Mouse (Mus musculus) megakaryocyte, embryonic 14.5 days (primary cell): Measurements from ENCODE around the gene Ncbp1. TPM values are rescaled to one million over a fixed set of nuclear protein-coding genes. Genes with fewer than 3 reads are reported as not detected.

Source experiments
- H3K27me3 ChIP-seq: replicated peaks from 2 replicates; pipeline ENCODE3; 2012; ENCODE audit warnings: inconsistent platforms
- H3K36me3 ChIP-seq: replicated peaks from 2 replicates; pipeline ENCODE3; 2012; ENCODE audit warnings: low read length, inconsistent platforms, mixed read lengths
- H3K4me1 ChIP-seq: 2 replicates; pipeline ENCODE4 v1.6.1; 2012; ENCODE audit warnings: inconsistent platforms
- H3K4me3 ChIP-seq: replicated peaks from 2 replicates; pipeline ENCODE3; 2012; ENCODE audit warnings: moderate library complexity, mild to moderate bottlenecking, inconsistent platforms
- H3K9me3 ChIP-seq: 2 replicates; pipeline ENCODE4 v1.6.1; 2012; ENCODE audit warnings: inconsistent platforms
- FLI1 ChIP-seq: IDR thresholded peaks from 2 replicates; pipeline ENCODE4 v1.6.1; 2012; ENCODE audit warnings: low read length, inconsistent platforms, mixed read lengths
- GATA1 ChIP-seq: IDR thresholded peaks from 3 replicates; pipeline ENCODE4 v1.6.1; 2012; ENCODE audit warnings: mixed read lengths, low read length, inconsistent platforms, borderline replicate concordance
- polyA plus RNA-seq: library from polyadenylated mRNA; stranded (reverse); fragments of >175 nt; gene quantifications from 2 replicates; pipeline ENCODE4 v1.2.3, GENCODE M21; 2012; ENCODE audit warnings: low replicate concordance; ENCODE audit not compliant: insufficient read depth

Ncbp1 gene
- 5.8 and 11.5 TPM in 2 replicates for polyA plus RNA-seq

DNA sequence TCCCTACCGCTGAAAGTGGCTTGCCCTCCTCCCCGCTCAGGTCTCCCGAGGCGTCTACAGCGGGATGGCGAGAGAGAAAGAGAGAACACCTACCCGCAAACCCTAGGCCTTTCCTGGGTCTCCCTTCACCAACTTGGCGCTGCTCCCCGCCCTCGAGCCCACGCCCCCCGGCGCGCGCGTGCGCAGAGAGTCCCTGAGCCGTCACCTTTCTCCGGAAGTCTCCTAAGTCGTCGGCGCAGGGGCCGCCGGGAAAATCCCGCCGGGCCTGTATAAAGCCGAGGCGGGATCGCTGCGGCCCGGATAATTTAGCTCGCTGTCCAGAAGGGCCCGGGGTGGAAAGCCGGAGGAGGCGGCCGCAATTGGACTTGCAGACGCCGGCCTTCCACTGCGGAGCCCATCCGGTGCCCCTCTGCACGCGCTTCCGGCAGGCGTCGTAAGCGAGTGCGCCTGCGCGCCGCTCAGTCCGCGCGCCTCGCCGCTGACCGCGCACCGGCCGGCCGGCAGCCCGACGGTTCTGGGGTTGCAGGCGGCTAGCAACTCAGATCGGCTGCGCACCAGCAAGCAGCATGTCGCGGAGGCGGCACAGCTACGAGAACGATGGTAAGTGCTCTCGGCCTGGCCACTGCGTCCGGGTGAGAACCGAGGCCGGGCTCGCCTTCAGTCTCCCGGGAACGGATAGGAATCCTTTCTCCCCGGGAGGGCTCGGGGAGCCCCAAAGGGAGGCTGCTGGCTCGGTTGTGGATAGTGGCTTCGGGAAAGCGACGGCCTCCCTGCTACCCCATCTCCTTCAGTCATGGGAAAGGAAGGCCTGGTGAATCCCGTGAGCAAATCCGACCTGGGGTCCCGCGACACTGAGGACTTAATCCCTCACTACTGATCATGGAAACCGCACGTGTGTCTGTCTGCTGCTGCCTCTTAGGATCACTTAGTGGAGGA is at the start of gene Ncbp1, which contains the start of gene Tstd2:
Gene Ncbp1 (plus strand): TSS at position 327 of the 936 bp plus-strand sequence.
Gene Tstd2 (minus strand): TSS at position 408 of the 936 bp plus-strand sequence.
- peaks cover 62% of the 10 kb centered on the region for H3K4me1 ChIP-seq
- no peak for TF ChIP-seq GATA1
- no peak for TF ChIP-seq FLI1
- no peaks in the 10 kb centered on the region for H3K9me3 ChIP-seq
- no peaks in the 10 kb centered on the region for H3K27me3 ChIP-seq
- H3K4me3 ChIP-seq: peak within 1 kb of the TSS; percentile 97
- H3K36me3 ChIP-seq: peaks cover 39% of the 10 kb centered on the region

DNA sequence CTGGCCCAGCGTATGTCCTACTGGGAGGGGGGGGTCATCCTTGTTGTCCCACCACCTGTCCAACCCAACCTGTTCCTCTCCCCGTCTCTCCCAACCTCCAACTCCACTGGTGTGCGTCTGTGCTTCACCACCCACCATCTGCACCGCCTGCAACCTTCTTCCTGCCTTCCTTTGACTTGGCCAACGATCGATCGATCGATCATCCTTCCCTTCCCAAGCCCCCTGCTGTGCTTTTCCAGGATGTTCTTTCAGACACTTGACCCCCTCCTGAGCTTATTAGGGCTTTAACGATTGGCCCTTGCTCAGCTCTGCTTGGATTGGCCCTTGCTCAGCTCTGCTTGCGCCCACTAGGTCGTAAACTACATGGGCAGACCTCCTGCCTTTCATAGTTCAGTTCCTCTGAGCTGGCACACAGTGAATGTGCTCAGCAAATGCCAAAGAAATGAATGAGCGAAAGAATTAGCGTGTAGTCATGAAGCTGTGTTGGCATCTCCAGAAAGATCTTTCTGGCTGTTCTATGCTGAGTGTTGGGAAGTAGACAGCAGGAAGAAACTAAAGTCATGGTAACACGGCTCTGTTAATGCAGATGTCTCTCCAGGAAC is 48.8 kb upstream of the Ncbp1 start:
- no peak overlapping the region for H3K4me3 ChIP-seq
- peaks cover 25% of the 10 kb centered on the region for H3K4me1 ChIP-seq
- no peak for TF ChIP-seq FLI1
- no peak for TF ChIP-seq GATA1
- no peaks in the 10 kb centered on the region for H3K27me3 ChIP-seq
- H3K36me3 ChIP-seq: peaks cover 51% of the 10 kb centered on the region
- H3K9me3 ChIP-seq: no peaks in the 10 kb centered on the region

DNA sequence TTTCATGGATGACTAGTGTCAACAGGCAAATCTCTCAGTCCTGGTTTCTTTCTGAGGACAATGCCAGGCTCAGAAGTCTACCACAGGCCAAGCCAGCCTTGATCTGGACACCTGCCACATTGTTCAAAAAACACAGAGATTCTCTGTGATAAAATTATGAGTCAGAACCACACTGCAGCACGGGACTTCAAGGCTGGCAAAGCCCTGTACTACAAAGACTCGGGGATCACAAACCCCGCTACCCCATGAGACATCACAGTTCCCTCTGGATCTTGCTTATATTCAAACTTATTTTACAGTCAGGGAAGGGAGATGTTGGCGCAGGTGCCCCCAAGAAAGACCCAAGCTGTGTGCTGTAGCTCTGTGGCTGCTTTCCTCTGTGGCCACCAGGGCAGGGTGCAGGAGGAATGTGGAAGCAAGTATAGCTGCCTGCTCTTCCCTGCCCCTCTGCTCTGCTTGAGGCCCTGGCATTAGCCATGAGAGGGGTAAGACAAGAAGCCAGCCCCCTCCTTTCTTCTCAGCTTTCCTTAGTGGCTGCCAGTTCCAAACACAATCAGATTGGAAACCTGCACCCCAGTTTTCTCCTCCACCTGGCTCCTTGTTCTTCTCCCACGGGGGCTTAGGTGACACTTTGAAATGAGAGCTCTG is 45.9 kb upstream of the Ncbp1 start:
- no peaks in the 10 kb centered on the region for H3K9me3 ChIP-seq
- peaks cover 59% of the 10 kb centered on the region for H3K36me3 ChIP-seq
- H3K4me1 ChIP-seq: peaks cover 26% of the 10 kb centered on the region
- H3K27me3 ChIP-seq: peaks cover 5% of the 10 kb centered on the region
- no peak overlapping the region for H3K4me3 ChIP-seq
- TF ChIP-seq GATA1: no peak
- no peak for TF ChIP-seq FLI1

DNA sequence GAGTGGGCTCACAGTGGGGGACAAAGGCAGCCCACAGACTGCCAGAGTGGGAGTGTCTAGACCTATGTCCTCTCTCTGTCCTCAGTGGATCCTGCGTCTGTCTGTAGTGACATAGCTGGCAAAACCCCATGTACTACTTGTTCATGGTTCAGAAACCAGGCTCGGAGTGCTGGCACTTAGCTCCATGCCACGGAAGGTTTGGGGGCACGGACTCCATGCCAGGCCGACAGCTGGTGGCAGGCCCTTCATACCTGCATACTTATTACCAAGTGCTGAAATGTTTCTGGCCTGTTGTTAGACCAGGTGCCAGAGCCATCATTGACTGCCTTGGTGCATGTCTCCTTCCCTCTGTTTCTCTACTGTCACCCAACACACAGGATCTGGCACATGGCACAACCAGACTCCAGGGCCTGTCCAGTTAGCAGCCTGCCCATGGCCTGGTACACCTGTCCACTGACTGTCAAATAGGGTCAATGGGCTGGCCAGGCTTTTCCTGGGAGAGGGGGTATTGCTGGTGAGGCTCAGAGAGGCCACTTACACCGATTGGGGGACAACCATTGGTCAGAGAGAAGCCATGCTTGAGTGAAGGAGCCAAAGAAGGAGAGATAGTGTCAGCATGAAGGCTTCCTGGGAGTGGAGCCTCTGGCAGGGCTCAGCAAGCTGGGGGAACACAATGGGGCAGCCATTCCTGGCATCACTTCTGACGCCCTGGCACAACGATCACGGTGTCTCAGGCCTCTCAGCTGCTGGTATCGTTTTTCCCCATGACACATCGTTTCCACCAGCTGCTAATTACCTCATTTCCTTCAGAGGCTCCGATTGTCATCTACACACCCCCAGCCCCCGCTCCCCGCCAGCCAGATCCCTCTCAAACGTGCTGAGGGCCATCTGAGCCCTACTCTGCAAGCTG is 43.2 kb upstream of the Ncbp1 start:
- Histone ChIP-seq H3K4me1 (peaks cover 25% of the 10 kb centered on the region), H3K9me3 (no peaks in the 10 kb centered on the region), H3K36me3 (peaks cover 68% of the 10 kb centered on the region), H3K4me3 (peak overlapping the region; percentile 14), H3K27me3 (peaks cover 8% of the 10 kb centered on the region)
- TF ChIP-seq GATA1 (no peak), FLI1 (no peak)

DNA sequence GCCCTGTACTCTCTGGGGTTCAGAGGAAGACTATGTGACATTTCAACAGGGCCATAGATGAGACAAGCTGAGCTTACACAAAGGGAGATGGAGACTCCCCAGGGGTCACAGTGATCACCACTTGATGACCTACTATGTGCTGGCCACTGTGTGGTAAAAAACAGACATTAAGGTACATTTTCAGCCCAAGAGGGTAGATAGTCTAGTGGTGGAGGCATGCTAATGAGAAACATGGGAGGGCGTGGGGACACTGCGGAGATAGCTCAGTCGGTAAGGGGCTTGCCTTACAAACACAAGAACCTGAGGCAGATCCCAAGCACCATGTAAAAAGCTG is 42.6 kb upstream of the Ncbp1 start:
- H3K4me1 ChIP-seq: peaks cover 25% of the 10 kb centered on the region
- TF ChIP-seq GATA1: no peak
- H3K4me3 ChIP-seq: no peak overlapping the region
- no peaks in the 10 kb centered on the region for H3K9me3 ChIP-seq
- H3K27me3 ChIP-seq: peaks cover 8% of the 10 kb centered on the region
- peaks cover 72% of the 10 kb centered on the region for H3K36me3 ChIP-seq

DNA sequence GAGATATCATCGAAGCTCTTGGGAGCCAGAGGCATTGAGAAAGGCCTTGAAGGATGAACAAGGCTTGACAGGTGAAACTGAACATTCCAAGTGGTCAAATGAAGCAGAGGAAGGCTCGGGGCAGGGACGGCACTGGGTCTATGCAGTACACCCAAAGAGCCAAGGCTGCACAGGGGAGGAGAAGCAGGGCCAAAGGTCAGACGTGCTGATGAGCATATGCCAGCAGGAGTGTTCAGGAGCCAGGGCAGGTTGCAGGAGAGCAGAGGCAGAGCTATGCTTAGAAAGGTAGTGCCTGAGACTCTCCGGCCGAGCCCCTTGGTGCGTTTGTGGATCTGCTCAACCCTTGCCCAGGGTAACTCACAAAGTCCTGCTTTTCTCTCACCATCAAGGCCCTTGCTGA is 41.9 kb upstream of the Ncbp1 start:
- no peak for TF ChIP-seq GATA1
- no peak for TF ChIP-seq FLI1
- no peaks in the 10 kb centered on the region for H3K9me3 ChIP-seq
- peaks cover 8% of the 10 kb centered on the region for H3K27me3 ChIP-seq
- no peak overlapping the region for H3K4me3 ChIP-seq
- peaks cover 70% of the 10 kb centered on the region for H3K36me3 ChIP-seq
- H3K4me1 ChIP-seq: peaks cover 25% of the 10 kb centered on the region

DNA sequence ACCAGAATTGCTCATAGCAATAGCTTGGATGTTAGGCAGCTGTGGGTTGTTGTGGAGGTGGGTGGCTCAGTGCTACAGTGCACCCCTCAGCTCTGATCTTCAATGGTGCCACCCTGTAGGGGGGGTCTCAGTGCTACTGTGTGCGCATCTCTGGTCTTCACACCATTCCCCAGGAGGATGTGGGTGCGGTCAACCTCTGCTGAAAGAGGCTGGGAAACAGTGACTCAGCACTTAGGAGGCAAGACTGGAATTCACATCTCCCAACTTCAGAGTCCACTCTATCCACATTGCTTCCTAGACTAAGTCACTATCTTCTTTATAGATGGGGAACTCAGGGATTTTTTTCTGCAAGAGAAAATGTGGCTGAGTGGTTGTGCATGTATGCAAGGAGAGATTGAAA is 40.8 kb upstream of the Ncbp1 start:
- H3K4me3 ChIP-seq: no peak overlapping the region
- no peaks in the 10 kb centered on the region for H3K9me3 ChIP-seq
- H3K36me3 ChIP-seq: peaks cover 70% of the 10 kb centered on the region

DNA sequence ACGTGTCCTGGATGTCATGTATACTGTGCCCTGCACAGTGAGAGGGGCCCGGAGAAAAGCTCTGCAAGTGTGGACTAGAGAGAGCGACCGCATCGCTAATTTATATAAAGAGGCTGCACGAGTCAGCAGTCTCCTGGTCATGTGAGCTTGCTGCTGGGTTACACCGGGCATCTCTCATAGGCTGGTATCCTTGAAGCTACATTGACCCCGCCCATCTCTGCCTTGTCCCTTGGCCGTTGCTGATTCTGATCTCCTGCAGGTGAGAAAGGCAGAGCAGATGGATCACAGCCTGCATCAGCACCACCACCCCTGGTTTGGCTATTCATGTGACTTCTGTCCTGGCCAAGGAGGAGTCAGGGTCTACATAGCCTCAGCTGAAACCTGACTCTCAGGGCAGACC is 39.3 kb upstream of the Ncbp1 start:
- Histone ChIP-seq H3K4me3 (no peak overlapping the region), H3K36me3 (peaks cover 63% of the 10 kb centered on the region), H3K27me3 (peaks cover 8% of the 10 kb centered on the region), H3K9me3 (no peaks in the 10 kb centered on the region), H3K4me1 (peaks cover 28% of the 10 kb centered on the region)
- TF ChIP-seq GATA1 (no peak), FLI1 (no peak)

More for the DNA sequence above, 40.8 kb upstream of the Ncbp1 start:
- peaks cover 28% of the 10 kb centered on the region for H3K4me1 ChIP-seq
- peaks cover 8% of the 10 kb centered on the region for H3K27me3 ChIP-seq
- TF ChIP-seq FLI1 (no peak), GATA1 (no peak)

DNA sequence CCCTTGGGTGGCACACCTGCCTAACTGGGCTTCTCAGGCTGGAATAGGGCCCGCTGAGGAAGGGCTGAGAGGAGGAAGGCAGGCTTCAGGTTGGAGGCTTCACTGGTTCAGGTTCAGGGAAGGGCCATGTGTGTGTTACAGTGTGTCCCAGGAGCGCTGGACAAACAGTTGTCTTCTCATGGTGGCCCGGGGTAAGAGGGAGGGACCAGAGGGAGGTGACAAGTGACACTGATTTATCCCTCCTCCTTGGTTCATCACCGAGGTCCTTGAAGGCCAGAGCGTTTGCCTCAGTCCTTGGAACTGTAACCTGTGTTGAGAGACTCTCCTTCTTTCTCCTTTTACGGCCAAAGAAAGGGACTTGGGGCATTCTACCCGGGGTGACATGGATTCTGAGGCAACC is 37.9 kb upstream of the Ncbp1 start:
- Histone ChIP-seq H3K9me3 (no peaks in the 10 kb centered on the region), H3K4me3 (no peak overlapping the region), H3K4me1 (peaks cover 21% of the 10 kb centered on the region), H3K36me3 (peaks cover 50% of the 10 kb centered on the region), H3K27me3 (peaks cover 8% of the 10 kb centered on the region)
- TF ChIP-seq FLI1 (no peak), GATA1 (no peak)
